In the genomic region with DNA sequence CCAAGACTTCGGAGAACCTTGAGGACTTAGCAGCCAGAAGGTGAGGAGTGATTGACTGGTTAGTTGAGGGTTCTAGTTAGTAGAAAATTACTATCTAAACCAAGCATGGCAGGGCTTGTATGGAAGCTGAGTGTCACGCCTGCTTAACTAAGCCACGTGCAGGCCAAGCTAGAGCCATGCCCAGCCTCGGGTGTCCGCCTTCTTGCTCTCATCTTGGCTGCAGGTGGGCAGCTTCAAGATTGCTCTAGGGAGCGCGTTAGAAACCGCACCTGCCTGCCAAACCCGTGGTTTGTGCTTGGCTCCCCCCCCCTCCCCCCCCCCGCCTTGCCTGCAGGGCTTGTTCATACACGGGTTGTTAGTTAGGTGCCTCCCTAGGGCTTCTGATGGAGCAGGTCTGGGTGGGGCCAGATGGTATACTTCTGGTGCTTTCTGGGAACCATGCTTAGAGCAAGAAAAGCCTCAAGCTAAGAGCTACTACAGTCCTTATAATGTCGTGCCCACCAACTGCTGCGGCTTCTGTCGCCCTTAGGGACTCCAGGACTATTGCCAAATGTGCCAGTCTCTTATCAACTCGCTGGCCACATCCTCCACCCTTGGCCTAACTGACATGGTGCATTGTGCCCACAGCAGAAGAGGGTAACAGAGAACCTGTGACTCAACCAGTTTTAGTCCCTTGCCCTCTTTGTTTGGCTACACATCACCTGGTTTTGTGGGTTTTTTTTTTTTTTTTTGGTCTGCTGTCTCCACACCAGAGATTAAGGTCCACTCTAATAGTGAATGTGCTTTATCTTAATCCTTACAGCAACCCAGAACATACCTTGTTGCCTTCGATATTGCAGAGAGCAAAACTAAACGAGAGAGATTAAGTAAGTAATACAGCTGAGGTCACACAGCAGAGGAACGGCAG, we compare ENCODE assay signal across 12 mouse cellular contexts. TPM values are rescaled to one million over a fixed set of nuclear protein-coding genes. Genes with fewer than 3 reads are reported as not detected.
A peak's percentile ranks its signal among the peaks of the same experiment; 100 is the strongest.
DNase-seq lines count a peak whose midpoint lies in the region; ATAC-seq lines count a peak whose summit lies in the region.
"Had no signal": no experiment of that assay in that cellular context is flagged by ENCODE, and none has a peak within 500 bp of the region (broad histone marks: within the 10 kb centered on the region; RNA-seq: fewer than 3 reads in every experiment).

No protein-coding gene starts in this region.

- DNase-seq in 3134 (ENCODE audit: extremely low read depth, insufficient read length, low spot score) = peak; percentile 21
- peak; percentile 100 for DNase-seq in 416B (ENCODE audit: low read depth)
- no peak for DNase-seq in adrenal gland, postnatal 4 days (ENCODE audit: low spot score in 2 of 2)
- no peak for DNase-seq in ovary, adult 18-20 months (ENCODE audit: low spot score)
- DNase-seq in cerebellum, adult 11 months = no peak
- DNase-seq: layer of hippocampus, postnatal 36 days; thymus, postnatal 25 days had no signal

- ATAC-seq in common myeloid progenitor, adult 5-6 weeks (replicated peaks; ENCODE audit: low read depth, poor library complexity, severe bottlenecking) = peak; percentile 81
- peak; percentile 85 for ATAC-seq in megakaryocyte-erythroid progenitor cell, adult 5-6 weeks (replicated peaks; ENCODE audit: low FRiP score, low TSS enrichment, poor library complexity, severe bottlenecking)
- ATAC-seq: forebrain, embryonic 15.5 days; hindbrain, embryonic 16.5 days; intestine, embryonic 16.5 days had no signal

RNA-seq across cellular contexts. Expression of a gene that starts 8.4 kb away (rescaled TPM):
- total RNA-seq in common myeloid progenitor, adult 5-6 weeks (2017) = 78.1 and 88.0 TPM in 2 replicates
- 111 and 116 TPM in 2 replicates for total RNA-seq in megakaryocyte-erythroid progenitor cell, adult 5-6 weeks (2014; fragmentation: Nextera tagmentation)
- 78.7 and 81.7 TPM in 2 replicates for total RNA-seq in megakaryocyte-erythroid progenitor cell, adult 5-6 weeks (2017)
- 10 to 100 TPM; 18.1 to 20.4 TPM for total RNA-seq in adrenal gland, postnatal 4 days (2021)

Comparison
In these comparisons a context has a peak if more than half of its experiments do, and no peak if none do; other contexts are left out.
1. DNase-seq: peak in 3134 (single experiment) and 416B (single experiment); none in adrenal gland, postnatal 4 days (0 of 2), ovary, adult 18-20 months (single experiment) and cerebellum, adult 11 months (single experiment).